Mouse (Mus musculus) liver, postnatal 0 days (tissue): ENCODE measurements around the gene Glis2.

ENCODE experiments used
- CTCF ChIP-seq: sonication (generic); IDR thresholded peaks from 2 replicates; pipeline ENCODE4 v1.5.1; 2016; ENCODE audit warnings: antibody characterized with exemption, low read depth
- EP300 ChIP-seq: IDR thresholded peaks from 2 replicates; pipeline ENCODE4 v1.6.1; 2016; ENCODE audit warnings: antibody characterized with exemption, low read depth, mild to moderate bottlenecking

- TF ChIP-seq CTCF (no peak), EP300 (no peak)
These were observed 47.7 kb upstream of the Glis2 start for GRCm38 (mm10) chr16:4546838-4547237.
